Mouse (Mus musculus) embryo, embryonic 10 days (tissue): Measurements from ENCODE around the gene Senp2.

Experiments used
- DNase-seq: peaks from one replicate; pipeline ENCODE4 v3.0.0-alpha.2; 2015; ENCODE audit warnings: low spot score

The Senp2 gene

DNA sequence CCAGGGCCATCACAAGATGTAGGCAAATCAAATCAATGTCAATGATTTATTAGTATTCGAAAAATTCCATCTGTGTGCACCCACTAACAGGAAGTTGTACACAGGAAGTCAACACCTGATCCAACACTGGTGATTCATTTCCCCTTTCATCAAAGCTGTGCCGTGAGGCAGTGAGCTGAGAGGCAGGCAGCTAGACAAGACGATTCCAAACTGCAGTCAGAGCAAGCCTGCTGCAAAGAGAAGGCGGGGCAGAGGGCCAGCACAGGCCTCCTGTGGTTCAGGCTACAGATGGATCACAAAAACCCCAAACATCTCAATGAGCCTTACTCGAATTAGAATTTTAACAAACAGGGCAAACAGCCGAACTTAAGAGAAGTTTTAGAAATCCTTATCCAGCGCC lies 88.4 kb downstream of the Senp2 start:
- no peak for DNase-seq
